Mouse (Mus musculus) small intestine, adult 2 months (tissue): Measurements from ENCODE around the gene Il1a. TPM values are rescaled to one million over a fixed set of nuclear protein-coding genes. Genes with fewer than 3 reads are reported as not detected.

Experiments used
- H3K27ac ChIP-seq: fragments of 200-500 bp; 2 replicates; pipeline ENCODE4 v1.5.1; 2012; ENCODE audit warnings: low read depth, low read length, control low read depth, inconsistent platforms; ENCODE audit not compliant: insufficient read depth
- H3K27me3 ChIP-seq: fragments of 200-500 bp; 2 replicates; pipeline ENCODE4 v1.6.1; 2012; ENCODE audit warnings: mild to moderate bottlenecking, moderate library complexity, low read length, inconsistent platforms; ENCODE audit not compliant: control insufficient read depth, insufficient read depth
- H3K36me3 ChIP-seq: fragments of 200-500 bp; 2 replicates; pipeline ENCODE4 v1.6.1; 2012; ENCODE audit warnings: mild to moderate bottlenecking, low read length, control low read depth, inconsistent platforms; ENCODE audit not compliant: control insufficient read depth, insufficient read depth
- H3K4me1 ChIP-seq: fragments of 200-500 bp; 2 replicates; pipeline ENCODE4 v1.6.1; 2012; ENCODE audit warnings: low read length, inconsistent platforms, mixed read lengths; ENCODE audit not compliant: control insufficient read depth, insufficient read depth, insufficient read length
- H3K4me3 ChIP-seq: fragments of 200-500 bp; 2 replicates; pipeline ENCODE4 v1.5.1; 2012; ENCODE audit warnings: low read depth, mild to moderate bottlenecking, control low read depth, inconsistent platforms, low read length, moderate library complexity
- CTCF ChIP-seq: fragments of 200-500 bp; IDR thresholded peaks from 2 replicates; pipeline ENCODE4 v1.5.1; 2012; ENCODE audit warnings: low read depth, mild to moderate bottlenecking, control low read depth, inconsistent platforms, low read length, moderate library complexity, mixed read lengths; ENCODE audit not compliant: insufficient replicate concordance, insufficient read length; ENCODE audit errors: extremely low read depth
- POLR2A ChIP-seq: fragments of 200-500 bp; IDR thresholded peaks from 2 replicates; pipeline ENCODE4 v1.6.1; 2012; ENCODE audit warnings: low read depth, mild to moderate bottlenecking, control low read depth, inconsistent platforms, low read length, moderate library complexity
- WGBS: fragments of 180-500 bp; shearing (Covaris S2); methylation state at CpG from one replicate; pipeline ENCODE4 v1.1.7; 2018; 5-methylcytosine and 5-hydroxymethylcytosine counted together
- polyA plus RNA-seq: library from polyadenylated mRNA; depleted of rRNA; stranded (reverse); fragments of >200 nt; gene quantifications from 2 replicates; pipeline ENCODE4 v1.2.3, GENCODE M21; 2012

The Il1a gene
- polyA plus RNA-seq, 1 experiment = 0.19 TPM

DNA sequence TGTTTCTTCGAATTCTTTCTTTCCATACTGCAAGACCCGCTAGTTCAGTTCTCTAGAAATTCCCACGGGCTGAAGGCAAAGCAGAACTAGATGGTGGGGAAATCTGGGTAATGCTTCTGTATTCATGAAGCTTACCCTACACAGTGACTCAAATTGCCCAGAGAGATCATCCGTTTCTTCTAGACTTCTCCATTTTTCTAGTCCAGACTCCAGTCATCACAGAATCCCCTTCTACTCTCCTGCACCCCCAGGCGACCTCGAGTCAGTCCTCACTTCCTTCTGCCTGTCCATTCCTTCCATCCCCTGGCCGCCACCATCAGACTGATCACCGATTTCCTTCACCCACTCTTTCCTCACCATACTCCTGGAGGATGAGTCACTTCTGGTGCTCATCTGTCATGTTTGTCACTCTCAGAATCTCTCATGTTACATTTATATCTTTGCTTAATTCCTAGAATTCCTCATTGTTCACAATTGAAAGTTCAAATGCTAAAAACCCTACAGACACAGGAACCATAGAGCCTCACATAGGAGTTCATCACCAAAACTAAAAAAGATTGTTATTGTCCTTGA, 10.3 kb upstream of the Il1a start:
- no peak for TF ChIP-seq POLR2A
- no peak for TF ChIP-seq CTCF
- no peaks in the 10 kb centered on the region for H3K4me1 ChIP-seq
- H3K36me3 ChIP-seq = no peaks in the 10 kb centered on the region
- no peak overlapping the region for H3K27ac ChIP-seq
- no peaks in the 10 kb centered on the region for H3K27me3 ChIP-seq
- 77% methylated on average over 8 of the region's 8 CpGs for WGBS
- no peak overlapping the region for H3K4me3 ChIP-seq

DNA sequence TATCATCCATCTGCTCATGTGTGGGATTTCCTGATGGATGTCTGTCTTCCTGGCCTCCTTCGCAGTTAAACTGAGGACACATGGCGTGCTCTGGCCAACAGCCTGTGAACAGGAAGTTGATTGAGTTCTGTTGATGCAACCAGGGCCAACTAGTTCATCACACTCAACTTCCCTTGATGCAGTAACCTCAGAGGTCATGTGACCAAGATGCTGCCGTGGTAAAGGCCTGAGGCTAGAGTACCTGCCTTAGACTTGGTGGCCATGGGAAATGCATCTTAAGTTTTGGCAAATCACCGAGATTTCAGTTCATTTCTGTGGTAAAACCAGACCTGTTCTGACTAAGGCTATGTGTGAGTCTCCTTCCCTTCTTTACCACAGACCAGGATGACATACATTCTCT, 6.1 kb upstream of the Il1a start:
- Histone ChIP-seq H3K27me3 (no peaks in the 10 kb centered on the region), H3K36me3 (no peaks in the 10 kb centered on the region), H3K4me1 (no peaks in the 10 kb centered on the region), H3K27ac (no peak overlapping the region), H3K4me3 (no peak overlapping the region)
- TF ChIP-seq POLR2A = no peak
- no peak for TF ChIP-seq CTCF
- WGBS = 70% methylated on average over 4 of the region's 4 CpGs

DNA sequence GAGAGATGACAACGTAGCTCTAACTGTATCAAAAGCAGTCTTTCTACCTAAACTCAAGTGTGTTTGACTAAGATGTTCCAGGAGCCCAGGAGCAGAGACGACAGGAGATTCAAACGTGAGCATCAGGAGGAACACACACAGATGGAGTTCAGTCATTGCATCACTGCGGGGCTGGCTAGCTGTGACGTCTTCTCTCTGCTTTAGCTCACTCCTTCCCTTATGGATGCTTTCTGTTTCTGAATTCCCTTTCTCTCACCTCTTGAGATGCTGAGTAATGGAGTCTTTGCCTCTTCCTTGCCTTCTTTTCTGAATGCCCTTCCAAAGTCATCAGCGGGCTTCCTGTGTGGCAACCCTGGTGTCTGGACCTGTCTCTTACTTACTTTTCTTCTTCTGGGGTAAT, 5.1 kb upstream of the Il1a start:
- no peaks in the 10 kb centered on the region for H3K27me3 ChIP-seq
- H3K27ac ChIP-seq = no peak overlapping the region
- H3K36me3 ChIP-seq = no peaks in the 10 kb centered on the region
- WGBS = 77% methylated on average over 6 of the region's 6 CpGs
- TF ChIP-seq POLR2A (no peak), CTCF (no peak)
- H3K4me1 ChIP-seq = no peaks in the 10 kb centered on the region
- H3K4me3 ChIP-seq = no peak overlapping the region

DNA sequence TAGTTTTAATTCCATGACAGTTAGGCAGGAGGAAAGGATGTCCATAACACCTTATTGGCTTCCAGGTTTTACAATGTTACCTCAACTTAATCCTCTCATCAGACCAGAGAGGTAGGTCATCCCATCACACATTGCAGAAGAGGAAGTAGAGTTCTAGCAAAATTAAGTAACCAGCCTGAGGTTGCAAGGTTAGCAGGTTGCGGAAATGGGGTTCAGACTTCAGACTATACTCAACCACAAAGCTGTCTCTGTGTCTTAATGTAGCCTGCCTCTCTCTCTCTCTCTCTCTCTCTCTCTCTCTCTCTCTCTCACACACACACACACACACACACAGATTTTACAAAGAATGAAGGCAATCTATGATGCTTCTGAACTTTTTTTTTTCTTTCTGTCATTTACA, 4.2 kb upstream of the Il1a start:
- Histone ChIP-seq H3K27me3 (no peaks in the 10 kb centered on the region), H3K4me1 (no peaks in the 10 kb centered on the region), H3K4me3 (no peak overlapping the region), H3K27ac (no peak overlapping the region), H3K36me3 (no peaks in the 10 kb centered on the region)
- 89% methylated on average over 1 of the region's 1 CpGs for WGBS
- TF ChIP-seq POLR2A (no peak), CTCF (no peak)

DNA sequence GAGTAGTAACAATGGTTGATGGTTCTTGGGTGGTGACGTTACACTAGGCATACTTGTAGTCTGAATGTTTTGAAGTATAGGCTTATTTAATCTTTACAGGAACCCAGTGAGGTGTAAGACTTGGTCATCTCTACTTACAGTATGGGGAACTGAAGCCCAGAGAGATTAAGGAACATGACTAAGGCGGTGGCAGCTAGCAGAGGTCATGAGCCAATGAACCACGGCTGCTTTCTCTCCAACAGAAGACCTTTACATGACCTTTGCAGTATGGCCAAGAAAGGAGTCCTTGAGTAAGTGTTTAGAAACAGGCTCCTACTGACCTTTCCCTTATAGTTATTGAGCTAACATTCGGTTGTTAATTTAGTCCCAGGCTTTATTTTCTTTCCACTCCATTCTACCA, 3.8 kb downstream of the Il1a start:
- no peak for TF ChIP-seq POLR2A
- TF ChIP-seq CTCF = no peak
- 78% methylated on average over 4 of the region's 4 CpGs for WGBS
- Histone ChIP-seq H3K4me3 (no peak overlapping the region), H3K27me3 (no peaks in the 10 kb centered on the region), H3K4me1 (no peaks in the 10 kb centered on the region), H3K36me3 (no peaks in the 10 kb centered on the region), H3K27ac (no peak overlapping the region)

DNA sequence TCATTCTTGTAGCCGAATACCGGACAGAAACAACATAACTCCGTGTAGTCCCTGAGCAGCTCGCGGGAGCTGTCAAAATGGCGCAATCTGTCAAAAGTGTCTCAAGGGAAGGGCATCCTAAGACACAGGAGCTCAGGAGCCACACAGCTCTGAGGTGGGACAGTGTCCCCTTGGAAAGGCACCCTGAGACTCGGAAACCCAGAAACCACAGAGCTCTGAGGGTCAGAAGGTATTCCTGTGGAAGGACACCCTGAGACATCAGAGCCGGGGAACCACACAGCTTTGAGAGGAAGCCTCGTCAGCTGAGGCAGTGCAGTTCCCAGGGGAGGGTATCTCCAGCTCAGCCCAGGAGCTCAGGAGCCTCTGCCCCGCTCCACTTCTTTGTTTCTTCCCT, 12.2 kb downstream of the Il1a start:
- no peaks in the 10 kb centered on the region for H3K36me3 ChIP-seq
- TF ChIP-seq CTCF (no peak), POLR2A (no peak; the same call in 1 of the 2 replicates)
- 2% methylated on average over 10 of the region's 10 CpGs for WGBS
- H3K4me3 ChIP-seq = peak overlapping the region; percentile 92
- no peaks in the 10 kb centered on the region for H3K4me1 ChIP-seq
- H3K27ac ChIP-seq = peak overlapping the region; percentile 79
- no peaks in the 10 kb centered on the region for H3K27me3 ChIP-seq

DNA sequence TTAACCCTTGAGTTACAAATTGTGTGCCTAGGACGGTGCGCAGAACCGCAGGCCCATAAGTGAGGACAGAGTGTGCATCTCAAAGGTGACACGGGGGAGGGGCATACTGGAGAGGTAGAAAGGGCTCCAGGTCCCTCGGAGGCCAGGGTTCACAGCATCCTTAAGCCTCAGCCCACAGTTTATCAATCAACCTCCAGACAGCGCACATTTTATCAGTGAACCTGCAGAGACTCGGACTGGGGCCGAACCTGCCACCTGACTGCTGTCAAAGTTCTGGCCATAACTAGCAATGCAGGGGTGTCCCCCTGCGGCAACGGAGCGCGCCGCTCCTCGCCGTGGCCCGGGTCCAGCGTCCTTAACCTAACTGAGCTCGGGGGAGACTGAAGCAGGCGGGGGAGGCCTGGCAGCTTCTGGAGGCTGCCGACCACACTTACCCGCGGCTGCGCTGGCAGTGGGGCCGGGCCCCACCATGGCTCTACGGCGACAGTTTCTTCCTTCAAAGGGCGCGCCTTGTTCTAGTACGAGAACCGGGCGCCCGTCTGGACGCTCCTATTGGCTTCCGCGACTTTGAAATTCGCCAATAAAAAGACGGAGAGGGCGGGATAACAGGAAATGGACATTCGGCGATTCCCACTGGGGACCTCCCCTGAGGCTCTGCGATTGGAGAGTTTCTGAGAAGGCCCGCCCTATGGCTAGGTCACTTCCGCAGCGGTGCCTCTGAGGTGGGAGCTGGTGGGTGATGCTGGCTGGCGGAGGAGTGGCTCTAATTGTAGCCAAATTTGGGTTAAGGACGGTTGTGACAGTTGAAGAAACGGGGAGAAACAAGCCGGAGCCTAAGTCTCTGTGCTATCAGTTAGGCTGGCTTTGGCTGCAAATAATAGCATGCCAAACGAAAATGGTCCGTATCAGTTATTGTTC, 12.8 kb downstream of the Il1a start, which contains the start of gene Ckap2l:
TSS of gene Ckap2l (minus strand) at position 542 of the 918 bp plus-strand sequence.
- peak within 1 kb of the TSS; percentile 92 for H3K4me3 ChIP-seq
- TF ChIP-seq POLR2A (peak; percentile 45), CTCF (no peak)
- H3K27ac ChIP-seq = peak within 1 kb of the TSS; percentile 79
- H3K27me3 ChIP-seq = no peaks in the 10 kb centered on the region
- H3K36me3 ChIP-seq = no peaks in the 10 kb centered on the region
- under 1% methylated on average over 50 of the region's 50 CpGs for WGBS
- no peaks in the 10 kb centered on the region for H3K4me1 ChIP-seq
